Mouse (Mus musculus): ENCODE results near the gene Ep400.
"Not testable (repeated sequence)": the region's sequence is repeated elsewhere in the genome, so short reads cannot be mapped to it uniquely, and the experiment has no call there.

Ep400 gene

GRCm38 (mm10) chr5:110779276-110779997 is 8.9 kb upstream of the Ep400 start:
- no peak for DNase-seq

DNA sequence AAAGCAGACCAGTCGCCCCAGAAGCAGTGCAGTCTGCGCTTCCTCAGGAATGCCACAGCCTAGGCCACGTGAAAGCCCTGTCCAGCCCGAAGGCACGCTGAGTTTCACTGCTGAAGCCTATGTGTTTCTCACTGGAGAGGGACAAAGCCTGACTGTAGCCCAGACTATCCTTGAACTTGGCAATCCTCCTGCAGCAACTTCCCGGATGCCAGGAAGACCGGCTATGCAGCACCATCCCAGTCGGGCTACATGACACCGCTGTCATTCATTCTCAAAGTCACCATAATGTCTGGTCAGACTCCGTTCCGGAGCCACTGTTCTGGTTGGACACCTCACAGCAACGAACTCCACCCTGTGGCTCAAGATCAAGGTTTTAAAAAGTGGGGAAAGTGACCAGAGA is 7.7 kb upstream of the Ep400 start:
- no peak for DNase-seq

GRCm38 (mm10) chr5:110776141-110776540 is 5.6 kb upstream of the Ep400 start:
- DNase-seq: no peak

DNA sequence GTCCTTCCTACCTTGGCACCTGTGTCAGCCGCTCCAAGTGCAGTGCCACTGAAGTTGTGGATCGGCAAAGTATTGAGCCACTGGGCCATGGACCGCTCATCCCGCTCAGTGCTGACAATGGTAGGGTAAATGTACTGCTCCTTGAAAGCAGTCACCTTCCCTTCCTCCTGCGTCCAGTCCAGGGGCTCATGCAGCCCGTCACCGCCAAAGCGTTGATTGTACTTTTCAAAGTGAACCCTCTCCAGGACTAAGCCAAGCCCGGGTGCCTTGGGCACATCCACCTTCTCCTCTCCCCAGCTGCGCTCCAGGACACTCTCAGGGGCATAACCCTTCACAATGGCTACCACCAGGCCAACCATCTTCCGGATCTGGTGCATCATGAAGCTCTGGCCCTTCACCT is 4.0 kb upstream of the Ep400 start:
- DNase-seq: peak in 1 of 2 experiments; percentile 42

GRCm38 (mm10) chr5:110772945-110773344 is 2.4 kb upstream of the Ep400 start:
- not testable (repeated sequence) for DNase-seq

- DNase-seq: peak; percentile 59 to 72
These were observed 479 bp downstream of the Ep400 start for GRCm38 (mm10) chr5:110770031-110770445.

DNA sequence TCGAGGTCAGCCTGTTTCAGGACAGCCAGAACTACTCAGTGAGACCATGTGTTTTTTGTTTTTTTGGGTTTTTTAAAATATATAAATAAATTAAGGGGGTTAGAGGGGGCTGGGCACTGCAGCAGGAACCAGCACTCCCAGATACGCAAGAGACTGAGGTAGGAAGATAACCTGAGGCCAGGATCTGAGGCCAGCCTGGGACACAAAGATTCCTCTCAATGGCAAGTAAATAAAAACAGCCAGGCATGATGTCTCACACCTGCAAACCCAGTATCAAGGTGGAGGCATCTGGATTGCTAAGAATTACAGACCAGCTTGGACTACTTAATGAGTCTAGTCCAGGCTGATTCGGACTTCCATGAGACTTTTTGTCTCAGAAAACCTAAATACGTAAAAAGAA is 1.2 kb downstream of the Ep400 start:
- no peak for DNase-seq

GRCm38 (mm10) chr5:110763890-110764289 is 6.6 kb downstream of the Ep400 start:
- DNase-seq: no peak

- DNase-seq: no peak
These were observed 25.5 kb downstream of the Ep400 start for GRCm38 (mm10) chr5:110745021-110745420.

DNA sequence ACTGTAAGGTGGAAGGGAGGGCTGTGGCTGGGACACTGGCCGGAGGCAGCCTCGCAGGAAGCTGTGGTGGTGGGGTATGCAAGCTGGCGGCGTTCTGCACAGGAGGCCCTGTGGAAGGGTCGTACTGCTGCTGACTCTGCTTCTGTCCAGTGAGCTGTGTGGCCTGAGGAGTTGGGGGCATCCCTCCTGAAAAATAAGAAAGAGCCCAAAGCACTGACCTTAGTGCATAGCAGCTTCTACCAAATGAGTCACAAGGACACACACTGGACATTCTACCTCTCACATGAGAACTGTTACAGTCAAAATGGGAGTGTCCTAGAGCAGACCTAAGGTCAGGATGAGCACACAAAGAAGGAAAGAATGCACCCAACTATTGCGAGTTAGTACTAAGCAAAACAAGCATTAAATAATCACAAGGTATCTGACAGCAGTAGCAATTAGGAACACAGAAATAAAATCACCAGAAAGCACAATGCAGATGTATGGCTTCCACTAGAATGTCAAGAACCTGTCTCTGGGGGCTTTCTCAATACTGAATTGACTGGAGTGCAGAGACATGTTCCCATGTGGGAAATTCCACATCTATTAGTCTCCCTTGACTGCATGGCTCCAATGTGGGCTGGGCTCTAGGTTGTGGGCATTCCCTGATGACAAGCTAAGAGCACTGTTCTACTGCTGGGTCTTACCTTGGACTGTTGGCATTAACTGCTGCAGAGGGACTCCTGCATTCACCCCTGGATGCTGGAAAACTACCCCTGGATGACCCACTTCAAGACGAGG is 30.8 kb downstream of the Ep400 start:
- no peak for DNase-seq

GRCm38 (mm10) chr5:110735606-110736005 is 34.9 kb downstream of the Ep400 start:
- DNase-seq: no peak

DNA sequence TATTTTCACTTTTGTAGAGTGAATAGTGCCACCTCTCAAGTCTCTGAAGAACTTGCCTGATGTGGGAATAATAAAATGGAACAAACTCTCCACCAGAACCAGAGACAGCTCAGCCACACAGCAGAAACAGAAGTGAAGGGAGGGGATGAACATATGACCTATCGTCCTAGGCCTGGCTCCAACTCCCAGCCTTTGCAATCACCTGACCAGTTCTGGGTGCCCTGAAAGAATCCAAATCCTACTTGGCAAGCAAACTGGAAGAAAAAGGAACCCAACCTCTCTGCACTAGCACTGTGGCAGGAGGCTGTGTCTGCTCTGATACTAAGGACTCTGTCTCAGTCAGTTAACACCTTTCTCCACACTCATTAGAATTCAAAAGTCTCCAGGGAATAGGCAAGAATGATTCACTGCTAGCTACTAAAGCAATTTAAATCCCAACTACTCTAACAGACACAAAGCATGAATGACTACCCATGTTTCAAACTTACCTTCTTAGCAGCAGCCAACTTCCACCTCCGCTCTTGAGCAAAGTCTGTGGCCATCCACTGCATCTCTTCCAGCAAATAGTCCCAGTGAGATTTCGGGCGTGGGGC is 37.2 kb downstream of the Ep400 start:
- DNase-seq: peak; percentile 6 to 14

DNA sequence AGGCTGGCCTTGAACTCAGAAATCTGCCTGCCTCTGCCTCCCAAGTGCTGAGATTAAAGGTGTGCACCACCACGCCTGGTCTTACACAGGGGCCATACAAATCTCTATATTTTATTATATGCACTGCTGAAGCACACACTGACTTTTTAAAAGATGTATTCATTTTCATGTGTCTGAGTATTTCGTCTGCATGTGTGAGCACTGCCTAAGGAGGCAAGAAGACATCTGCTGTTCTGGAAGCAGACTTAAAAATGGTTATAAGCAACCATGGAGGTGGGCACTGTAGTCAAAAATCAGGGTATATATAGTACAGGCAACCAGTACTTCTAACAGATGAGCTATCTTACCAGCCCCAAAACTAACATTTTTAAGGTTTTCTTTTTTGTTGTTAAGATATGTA is 39.3 kb downstream of the Ep400 start:
- no peak for DNase-seq

- DNase-seq: no peak
These were observed 42.7 kb downstream of the Ep400 start for GRCm38 (mm10) chr5:110727850-110728249.

DNA sequence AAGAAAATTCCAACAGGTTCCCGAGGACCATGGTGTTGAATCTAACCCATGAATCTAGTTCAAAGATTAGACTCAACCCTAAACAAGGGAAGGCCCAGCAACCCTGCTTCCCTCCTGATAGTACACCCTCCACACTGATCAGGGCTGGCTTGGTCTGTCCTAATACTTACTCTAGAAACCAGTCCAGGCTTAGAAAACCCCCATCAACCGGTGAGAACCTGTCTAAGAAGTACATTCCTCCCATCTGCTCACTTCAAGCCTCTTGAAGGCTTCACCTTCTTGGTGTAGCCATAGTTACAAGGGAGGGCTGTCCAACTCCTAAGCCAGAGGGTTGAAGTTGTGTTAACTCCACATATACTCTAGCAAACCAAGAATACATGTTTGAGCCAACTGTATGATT is 47.0 kb downstream of the Ep400 start:
- DNase-seq: no peak

DNA sequence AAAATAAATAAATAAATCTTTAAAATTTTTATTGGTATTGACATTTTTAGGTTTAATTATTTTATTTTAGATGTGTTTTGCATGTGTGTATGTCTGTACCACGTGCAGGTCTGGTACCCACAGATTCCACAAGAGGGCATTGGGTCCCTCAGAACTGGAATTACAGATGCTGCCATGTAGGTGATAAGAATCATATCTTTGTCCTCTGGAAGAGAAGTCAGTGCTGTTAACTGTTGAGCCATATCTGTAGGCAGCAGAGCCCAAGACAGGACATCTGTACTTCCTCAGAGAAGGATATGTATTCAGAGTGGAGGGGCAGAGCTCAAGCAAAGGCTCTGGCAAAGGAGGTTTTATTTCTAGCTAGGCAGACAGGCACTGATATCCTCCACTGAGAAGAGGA is 49.1 kb downstream of the Ep400 start:
- not testable (repeated sequence) for DNase-seq

- DNase-seq: no peak
These were observed 59.1 kb downstream of the Ep400 start for GRCm38 (mm10) chr5:110711455-110711854.

DNA sequence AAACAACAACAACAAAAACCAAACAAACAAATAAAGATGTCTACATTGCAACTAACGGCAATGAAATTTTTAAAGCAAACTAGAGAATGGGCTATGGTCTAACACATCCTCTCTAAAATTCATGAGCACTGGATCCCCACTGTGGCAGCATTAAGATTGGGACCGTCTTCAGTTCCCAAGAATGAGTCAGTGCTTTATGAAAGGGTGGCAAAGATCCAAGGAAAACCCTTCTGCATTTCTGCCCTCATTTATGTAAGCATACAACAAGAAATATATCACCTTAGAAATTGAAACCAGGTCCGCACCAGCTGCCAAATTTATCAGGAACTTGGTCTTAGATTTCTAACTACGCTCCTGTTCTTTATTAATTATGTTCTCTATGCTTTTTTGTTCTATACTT is 61.3 kb downstream of the Ep400 start:
- no peak for DNase-seq

DNA sequence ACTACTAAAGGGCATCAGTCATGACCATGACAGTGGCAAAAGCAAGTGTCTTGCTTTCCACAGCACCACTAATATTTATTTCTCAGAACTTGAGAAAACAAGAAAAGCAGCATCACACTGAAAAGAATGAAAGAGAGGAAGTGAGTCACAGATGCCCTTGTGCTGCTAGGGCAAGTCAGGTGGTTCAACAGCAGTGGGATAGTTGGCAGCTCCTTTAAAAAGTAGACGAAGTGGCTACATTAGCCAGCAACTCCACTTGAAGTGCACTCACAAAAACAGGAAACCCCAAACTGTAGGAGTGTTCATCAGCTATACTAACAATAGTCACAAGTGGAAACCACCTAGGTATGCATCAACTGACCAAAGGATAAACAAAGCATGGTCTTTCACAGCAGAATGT is 66.5 kb downstream of the Ep400 start:
- no peak for DNase-seq

DNA sequence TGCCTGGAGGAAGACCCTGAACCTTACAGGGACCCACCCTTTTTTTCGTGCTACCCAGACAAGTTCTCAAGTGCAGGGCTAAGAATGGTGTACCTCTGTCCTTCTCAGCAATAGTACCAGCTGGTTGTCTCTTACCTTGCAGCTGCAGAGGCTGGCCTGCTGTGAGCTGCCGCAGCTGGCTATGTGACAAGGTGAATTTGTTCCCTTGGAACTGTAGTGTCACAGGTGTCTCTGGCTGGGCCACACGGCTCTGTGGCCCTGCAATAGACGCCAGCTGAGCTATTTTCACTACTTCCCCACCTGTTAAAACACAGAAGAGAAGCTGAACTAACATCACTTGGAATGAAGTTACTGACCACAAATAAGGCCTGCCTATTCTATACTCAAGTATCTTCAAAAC is 71.9 kb downstream of the Ep400 start:
- DNase-seq: no peak

- no peak for DNase-seq
These were observed 88.5 kb downstream of the Ep400 start for GRCm38 (mm10) chr5:110682041-110682440.

GRCm38 (mm10) chr5:110665486-110666121 is 104.9 kb downstream of the Ep400 start:
- no peak for DNase-seq

GRCm38 (mm10) chr5:110664750-110665269 is 105.7 kb downstream of the Ep400 start:
- DNase-seq: no peak
